Mouse (Mus musculus): ENCODE measurements around the gene Ell2.
"Not testable (repeated sequence)": the region's sequence is repeated elsewhere in the genome, so short reads cannot be mapped to it uniquely, and the experiment has no call there.

The Ell2 gene

GRCm38 (mm10) chr13:75706457-75706856, at the start of gene Ell2:
Ell2 (plus strand) TSS chr13:75706757.
- DNase-seq (ENCODE audit: low read depth, low spot score): no peak

- DNase-seq (ENCODE audit: low read depth, low spot score): no peak
Observed at GRCm38 (mm10) chr13:75685438-75685837, 21.1 kb upstream of the Ell2 start.

- no peak for DNase-seq (ENCODE audit: low read depth, low spot score)
Observed at GRCm38 (mm10) chr13:75686995-75687394, 19.6 kb upstream of the Ell2 start.

GRCm38 (mm10) chr13:75691625-75692024, 14.9 kb upstream of the Ell2 start:
- DNase-seq (ENCODE audit: low read depth, low spot score): no peak

- DNase-seq (ENCODE audit: low read depth, low spot score): no peak
Observed at GRCm38 (mm10) chr13:75693081-75693480, 13.5 kb upstream of the Ell2 start.

- DNase-seq (ENCODE audit: low read depth, low spot score): no peak
Observed at GRCm38 (mm10) chr13:75702814-75703213, 3.7 kb upstream of the Ell2 start.

- peak; percentile 96 for DNase-seq (ENCODE audit: low read depth, low spot score)
Observed at GRCm38 (mm10) chr13:75706882-75707816, 592 bp downstream of the Ell2 start.

GRCm38 (mm10) chr13:75707821-75708636, 1.5 kb downstream of the Ell2 start:
- DNase-seq (ENCODE audit: low read depth, low spot score): peak; percentile 66

- DNase-seq (ENCODE audit: low read depth, low spot score): no peak
Observed at GRCm38 (mm10) chr13:75708637-75709002, 2.1 kb downstream of the Ell2 start.

GRCm38 (mm10) chr13:75709026-75709778, 2.6 kb downstream of the Ell2 start:
- peak; percentile 37 for DNase-seq (ENCODE audit: low read depth, low spot score)

GRCm38 (mm10) chr13:75710152-75710551, 3.6 kb downstream of the Ell2 start:
- DNase-seq (ENCODE audit: low read depth, low spot score): no peak

- not testable (repeated sequence) for DNase-seq (ENCODE audit: low read depth, low spot score)
Observed at GRCm38 (mm10) chr13:75711517-75711916, 5.0 kb downstream of the Ell2 start.

- DNase-seq (ENCODE audit: low read depth, low spot score): not testable (repeated sequence)
Observed at GRCm38 (mm10) chr13:75712544-75712943, 6.0 kb downstream of the Ell2 start.

GRCm38 (mm10) chr13:75714407-75714806, 7.8 kb downstream of the Ell2 start:
- no peak for DNase-seq (ENCODE audit: low read depth, low spot score)

GRCm38 (mm10) chr13:75717638-75718302, 11.2 kb downstream of the Ell2 start:
- DNase-seq (ENCODE audit: low read depth, low spot score): no peak

- no peak for DNase-seq (ENCODE audit: low read depth, low spot score)
Observed at GRCm38 (mm10) chr13:75718376-75718775, 11.8 kb downstream of the Ell2 start.

GRCm38 (mm10) chr13:75719645-75720044, 13.1 kb downstream of the Ell2 start:
- no peak for DNase-seq (ENCODE audit: low read depth, low spot score)

- no peak for DNase-seq (ENCODE audit: low read depth, low spot score)
Observed at GRCm38 (mm10) chr13:75726569-75727373, 20.2 kb downstream of the Ell2 start.

- DNase-seq (ENCODE audit: low read depth, low spot score): no peak
Observed at GRCm38 (mm10) chr13:75727932-75728331, 21.4 kb downstream of the Ell2 start.

- DNase-seq (ENCODE audit: low read depth, low spot score): no peak
Observed at GRCm38 (mm10) chr13:75729834-75730233, 23.3 kb downstream of the Ell2 start.
